Mouse (Mus musculus): Measurements from ENCODE around the gene Dffa.

GRCm38 (mm10) chr4:149091364-149091763, 12.6 kb upstream of the Dffa start:
- TF ChIP-seq CTCF (conservative IDR thresholded peaks at IDR 0.05; ENCODE audit: low read length) (no peak), POU5F1 (IDR thresholded peaks at IDR 0.05; ENCODE audit: borderline replicate concordance, low read length) (no peak), NANOG (IDR thresholded peaks at IDR 0.05; ENCODE audit: borderline replicate concordance, low read length) (no peak)
